Mouse (Mus musculus) G1E (cell line): ENCODE measurements around the gene Aimp2.

Experiments
- CTCF ChIP-seq: IDR thresholded peaks from 2 replicates; pipeline ENCODE4 v1.5.1; 2012; ENCODE audit warnings: low read depth, low read length, inconsistent platforms, mixed read lengths
- POLR2AphosphoS5 ChIP-seq: IDR thresholded peaks from 2 replicates; pipeline ENCODE4 v1.6.1; 2012; ENCODE audit warnings: low read depth, low read length, inconsistent platforms; ENCODE audit not compliant: insufficient replicate concordance
- TAL1 ChIP-seq: conservative IDR thresholded peaks from 2 replicates; pipeline ENCODE4 v1.6.1; 2012; ENCODE audit warnings: low read depth, low read length, inconsistent platforms, mixed read lengths

- no peak for TF ChIP-seq CTCF
- TF ChIP-seq POLR2AphosphoS5 = no peak
- TF ChIP-seq TAL1 = no peak
Observed at GRCm38 (mm10) chr5:143916221-143916620, 6.6 kb upstream of the Aimp2 start.
